Mouse (Mus musculus): Measurements from ENCODE around the gene Stx3. TPM values are rescaled to one million over a fixed set of nuclear protein-coding genes. Genes with fewer than 3 reads are reported as not detected.

Stx3 gene
- polyA plus RNA-seq, 1 experiment from 2014 or later: 11.6 TPM

DNA sequence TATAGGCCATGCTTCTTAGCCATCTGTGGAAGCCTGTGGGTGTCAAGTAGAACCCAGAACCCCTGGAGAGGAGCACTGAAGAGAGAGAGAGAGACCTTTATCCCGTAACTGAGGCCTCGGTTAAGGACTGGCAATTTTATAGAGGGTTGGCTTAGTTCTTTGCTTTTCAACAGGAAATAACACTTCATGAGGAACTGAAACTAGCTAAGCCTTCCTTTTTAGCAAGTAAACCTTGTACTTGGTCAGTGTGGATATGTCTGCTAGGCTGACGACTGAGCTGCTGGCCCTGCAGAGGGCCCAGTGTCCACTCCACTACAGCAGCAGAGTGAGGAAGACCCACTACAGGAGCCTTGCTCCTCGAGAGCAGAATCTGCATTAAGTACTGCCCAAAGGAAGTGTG, 52.8 kb downstream of the Stx3 start:
- H3K4me3 ChIP-seq: no peak overlapping the region
- 0 out of 2 replicates have a peak, but pooled peaks cover 4% of the 10 kb centered on the region for H3K27me3 ChIP-seq (ENCODE audit: insufficient read depth, poor library complexity, severe bottlenecking)
- no peaks in the 10 kb centered on the region for H3K36me3 ChIP-seq
- H3K4me1 ChIP-seq: no peaks in the 10 kb centered on the region
- DNase-seq (ENCODE audit: low spot score): no peak
- H3K9me3 ChIP-seq: no peaks in the 10 kb centered on the region
- no peak overlapping the region for H3K27ac ChIP-seq
- WGBS: 66% methylated on average over 4 of the region's 4 CpGs

DNA sequence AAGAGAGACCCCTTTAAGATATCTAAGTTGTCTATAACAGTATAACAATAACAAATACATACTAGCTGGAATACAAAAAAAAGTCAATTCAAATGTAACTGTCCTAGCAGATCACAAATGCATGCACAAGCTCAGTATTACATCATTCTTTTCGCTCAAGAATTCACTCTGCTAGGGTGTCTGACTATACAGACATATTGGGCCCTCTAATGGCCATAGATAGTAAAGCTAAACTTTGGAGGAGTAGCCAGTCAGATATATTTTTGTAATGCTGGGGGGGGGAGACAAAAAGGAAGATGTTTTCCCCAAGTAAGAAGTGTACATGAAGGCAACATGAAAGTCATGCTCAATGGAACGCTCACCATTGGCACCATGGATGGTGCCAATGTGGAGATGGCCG, 54.1 kb downstream of the Stx3 start:
- DNase-seq (ENCODE audit: low spot score): no peak
- WGBS: 69% methylated on average over 3 of the region's 3 CpGs

DNA sequence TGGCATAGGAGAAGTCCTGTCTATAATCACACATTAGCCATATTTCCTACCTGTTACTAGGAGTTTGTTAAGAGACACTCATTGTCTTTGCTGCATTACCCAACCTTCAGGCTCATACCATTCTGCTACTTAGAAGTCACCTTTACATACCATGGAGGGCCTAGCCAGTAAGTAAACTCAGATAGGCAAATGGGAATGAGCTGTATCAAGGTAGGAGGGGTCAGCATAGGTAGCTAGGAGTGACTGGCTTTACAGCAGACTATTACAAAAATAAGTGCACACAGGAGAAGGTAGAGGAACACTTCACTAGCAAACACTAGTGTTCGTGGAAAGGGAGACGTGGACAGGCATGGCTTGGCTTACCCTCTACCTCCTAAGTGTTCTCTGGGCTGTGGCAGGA, 71.9 kb downstream of the Stx3 start, which contains the start of gene Gif:
Gif (plus strand) TSS at position 257 of the 400 bp plus-strand sequence.
- peaks cover 7% of the 10 kb centered on the region; the same call in 1 of the 2 replicates for H3K4me1 ChIP-seq
- H3K27me3 ChIP-seq (ENCODE audit: insufficient read depth, poor library complexity, severe bottlenecking): no peaks in the 10 kb centered on the region
- H3K9me3 ChIP-seq: no peaks in the 10 kb centered on the region
- no peak within 1 kb of the TSS for H3K27ac ChIP-seq
- H3K36me3 ChIP-seq: no peaks in the 10 kb centered on the region
- DNase-seq (ENCODE audit: low spot score): no peak
- WGBS: 77% methylated on average over 2 of the region's 2 CpGs
- H3K4me3 ChIP-seq: no peak within 1 kb of the TSS

More for the DNA sequence above, 54.1 kb downstream of the Stx3 start:
- Histone ChIP-seq H3K4me3 (no peak overlapping the region), H3K36me3 (no peaks in the 10 kb centered on the region), H3K27me3 (ENCODE audit: insufficient read depth, poor library complexity, severe bottlenecking) (0 out of 2 replicates have a peak, but pooled peaks cover 4% of the 10 kb centered on the region), H3K9me3 (no peaks in the 10 kb centered on the region), H3K27ac (no peak overlapping the region), H3K4me1 (no peaks in the 10 kb centered on the region)

DNA sequence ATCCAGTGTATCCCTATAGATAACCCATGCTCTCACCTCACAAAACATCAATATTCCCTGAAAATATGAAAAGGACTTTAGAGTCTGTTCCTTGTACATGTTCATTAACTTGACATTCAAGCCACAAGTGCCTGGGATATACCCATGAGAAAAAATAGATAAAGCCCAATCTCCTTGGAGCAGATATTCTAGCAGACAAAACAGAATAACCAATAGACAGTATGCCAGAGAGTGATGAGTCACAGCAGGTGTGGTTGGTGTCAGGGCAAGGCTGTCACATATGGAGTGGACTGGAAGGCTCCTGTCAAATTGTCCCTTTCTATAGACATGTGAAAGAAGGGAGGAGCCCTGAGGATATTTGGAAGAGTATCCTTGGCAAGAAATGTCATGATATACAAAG, 73.5 kb downstream of the Stx3 start:
- Histone ChIP-seq H3K4me1 (no peaks in the 10 kb centered on the region), H3K4me3 (no peak overlapping the region), H3K27me3 (ENCODE audit: insufficient read depth, poor library complexity, severe bottlenecking) (no peaks in the 10 kb centered on the region), H3K36me3 (no peaks in the 10 kb centered on the region), H3K9me3 (no peaks in the 10 kb centered on the region), H3K27ac (no peak overlapping the region)
- no peak for DNase-seq (ENCODE audit: low spot score)

DNA sequence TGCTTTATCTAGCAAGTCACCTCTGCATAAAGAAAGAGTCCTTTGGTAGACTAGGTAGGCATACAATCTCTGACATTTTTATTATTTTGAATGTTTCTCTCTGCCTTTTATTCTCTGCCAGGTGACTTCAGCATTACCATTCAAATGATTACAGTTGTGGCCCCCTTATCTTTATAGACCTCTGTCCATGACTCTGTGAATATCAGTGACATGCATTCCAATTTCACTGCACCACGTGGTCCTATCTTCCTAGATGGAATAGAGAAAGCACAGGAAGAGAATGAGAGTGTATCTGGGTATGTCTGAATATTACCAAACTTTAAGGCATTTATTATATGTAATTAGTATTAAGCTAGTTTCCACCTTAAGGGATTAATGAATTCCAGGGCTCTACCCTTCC, 82.7 kb downstream of the Stx3 start:
- no peaks in the 10 kb centered on the region for H3K27me3 ChIP-seq (ENCODE audit: insufficient read depth, poor library complexity, severe bottlenecking)
- no peaks in the 10 kb centered on the region for H3K9me3 ChIP-seq
- 26% methylated on average over 1 of the region's 1 CpGs for WGBS
- DNase-seq (ENCODE audit: low spot score): no peak
- H3K27ac ChIP-seq: no peak overlapping the region
- no peaks in the 10 kb centered on the region for H3K4me1 ChIP-seq
- no peak overlapping the region for H3K4me3 ChIP-seq
- no peaks in the 10 kb centered on the region for H3K36me3 ChIP-seq

DNA sequence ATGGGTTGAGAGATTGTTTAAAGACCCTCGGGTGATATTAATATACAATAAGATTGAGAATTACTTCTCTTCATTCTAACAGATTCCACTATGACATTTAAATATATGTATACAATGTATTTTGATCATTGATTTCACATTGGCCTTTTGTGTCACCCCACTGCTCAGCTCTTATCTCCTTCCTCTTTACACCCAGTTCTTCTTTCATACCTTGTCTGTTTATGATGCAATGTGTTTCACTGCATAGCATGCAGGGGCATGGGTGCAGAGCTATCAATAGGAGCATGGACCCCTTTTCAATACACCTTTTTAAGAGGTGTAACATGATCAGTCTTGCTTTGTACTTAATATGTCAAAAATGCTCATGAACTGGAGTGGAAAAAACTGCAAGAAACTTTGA, 88.9 kb downstream of the Stx3 start:
- Histone ChIP-seq H3K9me3 (no peaks in the 10 kb centered on the region), H3K4me1 (no peaks in the 10 kb centered on the region), H3K36me3 (no peaks in the 10 kb centered on the region), H3K27me3 (ENCODE audit: insufficient read depth, poor library complexity, severe bottlenecking) (no peaks in the 10 kb centered on the region), H3K4me3 (no peak overlapping the region), H3K27ac (no peak overlapping the region)
- DNase-seq (ENCODE audit: low spot score): no peak
- WGBS: 70% methylated on average over 1 of the region's 1 CpGs

DNA sequence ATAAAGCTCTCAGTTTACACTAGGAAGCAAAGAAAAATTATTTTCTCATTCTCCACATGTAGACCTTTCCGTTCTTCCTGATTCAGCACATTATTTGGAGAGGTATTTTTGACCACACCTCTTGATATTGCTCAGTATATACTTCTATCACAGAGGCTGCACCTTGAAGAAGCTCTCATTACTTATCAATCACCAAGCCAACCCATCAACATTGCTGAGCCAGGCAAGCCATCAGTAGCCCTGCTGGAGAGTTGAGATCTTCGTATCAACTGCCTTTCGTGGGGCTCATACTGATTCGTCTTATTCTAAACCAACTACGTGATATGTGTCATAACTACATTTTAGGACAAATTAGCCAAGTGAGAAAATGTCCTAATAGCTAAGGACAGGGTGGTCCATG, 91.9 kb downstream of the Stx3 start:
- no peak for DNase-seq (ENCODE audit: low spot score)
- Histone ChIP-seq H3K4me3 (no peak overlapping the region), H3K9me3 (no peaks in the 10 kb centered on the region), H3K27me3 (ENCODE audit: insufficient read depth, poor library complexity, severe bottlenecking) (no peaks in the 10 kb centered on the region), H3K27ac (no peak overlapping the region), H3K4me1 (no peaks in the 10 kb centered on the region), H3K36me3 (no peaks in the 10 kb centered on the region)
- 89% methylated on average over 5 of the region's 5 CpGs for whole genome bisulfite sequencing

DNA sequence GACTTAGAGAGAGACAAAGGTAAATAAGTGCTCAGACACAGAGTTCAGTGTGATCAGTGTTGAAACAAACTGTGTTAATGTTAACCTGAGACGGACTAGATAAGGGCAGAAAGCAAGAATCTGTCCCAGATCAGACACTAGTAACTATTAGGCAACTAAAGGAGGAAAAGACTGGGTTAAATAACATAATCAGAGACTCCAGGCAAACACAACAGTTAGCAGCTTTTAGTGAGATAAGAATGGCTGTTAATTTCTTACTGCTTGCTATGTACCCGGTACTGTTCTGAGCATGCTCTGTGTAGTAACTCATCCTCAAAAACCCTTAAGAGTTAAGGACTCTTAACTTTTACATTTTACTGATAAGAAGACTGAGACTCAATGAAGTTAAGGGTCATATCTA, 93.3 kb downstream of the Stx3 start:
- no peak overlapping the region for H3K27ac ChIP-seq
- H3K36me3 ChIP-seq: no peaks in the 10 kb centered on the region
- 66% methylated on average over 2 of the region's 2 CpGs for WGBS
- no peaks in the 10 kb centered on the region for H3K27me3 ChIP-seq (ENCODE audit: insufficient read depth, poor library complexity, severe bottlenecking)
- no peak for DNase-seq (ENCODE audit: low spot score)
- no peaks in the 10 kb centered on the region for H3K9me3 ChIP-seq
- H3K4me1 ChIP-seq: no peaks in the 10 kb centered on the region
- H3K4me3 ChIP-seq: no peak overlapping the region

Other genes starting within 250 kb of the Stx3 start
- 0.41 and 0.48 TPM in 2 replicates for gene Ms4a6d, start 214.6 kb downstream of the Stx3 start, polyA plus RNA-seq (2016; fragmentation: Nextera tagmentation; extraction: Ambion mirVana)
- gene Ms4a2, start 195.7 kb downstream of the Stx3 start, polyA plus RNA-seq (2016; fragmentation: Nextera tagmentation; extraction: Ambion mirVana): 0.16 and 0.31 TPM in 2 replicates
- not detected in 2 replicates for gene Ms4a3, start 178.6 kb downstream of the Stx3 start, polyA plus RNA-seq (2016; fragmentation: Nextera tagmentation; extraction: Ambion mirVana)
- not detected in 2 replicates for gene Oosp2, start 158.8 kb downstream of the Stx3 start, polyA plus RNA-seq (2016; fragmentation: Nextera tagmentation; extraction: Ambion mirVana)
- gene Oosp1, start 128.3 kb downstream of the Stx3 start, polyA plus RNA-seq (2016; fragmentation: Nextera tagmentation; extraction: Ambion mirVana): not detected in 2 replicates
- gene Oosp3, start 122.3 kb downstream of the Stx3 start, polyA plus RNA-seq (2016; fragmentation: Nextera tagmentation; extraction: Ambion mirVana): not detected in 2 replicates
- gene Gif, start 71.8 kb downstream of the Stx3 start, polyA plus RNA-seq (2016; fragmentation: Nextera tagmentation; extraction: Ambion mirVana): not detected in 2 replicates
- 73.0 and 74.7 TPM in 2 replicates for gene Mrpl16, start 49.0 kb downstream of the Stx3 start, polyA plus RNA-seq (2016; fragmentation: Nextera tagmentation; extraction: Ambion mirVana)
- not detected in 2 replicates for gene Olfr1417, start 19.8 kb upstream of the Stx3 start, polyA plus RNA-seq (2016; fragmentation: Nextera tagmentation; extraction: Ambion mirVana)
- not detected in 2 replicates for gene Olfr1418, start 41.7 kb upstream of the Stx3 start, polyA plus RNA-seq (2016; fragmentation: Nextera tagmentation; extraction: Ambion mirVana)
- gene Olfr1419, start 55.7 kb upstream of the Stx3 start, polyA plus RNA-seq (2016; fragmentation: Nextera tagmentation; extraction: Ambion mirVana): not detected in 2 replicates
- gene Olfr1420, start 67.2 kb upstream of the Stx3 start, polyA plus RNA-seq (2016; fragmentation: Nextera tagmentation; extraction: Ambion mirVana): 0.06 and 0.11 TPM in 2 replicates
- 19.8 and 20.6 TPM in 2 replicates for gene Patl1, start 93.0 kb upstream of the Stx3 start, polyA plus RNA-seq (2016; fragmentation: Nextera tagmentation; extraction: Ambion mirVana)
- gene Osbp, start 146.5 kb upstream of the Stx3 start, polyA plus RNA-seq (2016; fragmentation: Nextera tagmentation; extraction: Ambion mirVana): 4.7 and 5.8 TPM in 2 replicates
- gene Olfr1423, start 221.9 kb upstream of the Stx3 start, polyA plus RNA-seq (2016; fragmentation: Nextera tagmentation; extraction: Ambion mirVana): 0.05 TPM in 1 of 2 replicates, not detected in the other
- gene Olfr1424, start 243.3 kb upstream of the Stx3 start, polyA plus RNA-seq (2016; fragmentation: Nextera tagmentation; extraction: Ambion mirVana): not detected in 2 replicates